Mouse (Mus musculus) brain, embryonic 18.5 days (tissue): Measurements from ENCODE around the gene Zfp385a.

Source experiments
- DNase-seq: peaks from one replicate; pipeline ENCODE4 v3.0.0-alpha.2; 2012; ENCODE audit warnings: low read depth, low spot score

Gene Zfp385a

GRCm38 (mm10) chr15:103363809-103364208 is 23.9 kb upstream of the Zfp385a start:
- DNase-seq, result no peak

DNA sequence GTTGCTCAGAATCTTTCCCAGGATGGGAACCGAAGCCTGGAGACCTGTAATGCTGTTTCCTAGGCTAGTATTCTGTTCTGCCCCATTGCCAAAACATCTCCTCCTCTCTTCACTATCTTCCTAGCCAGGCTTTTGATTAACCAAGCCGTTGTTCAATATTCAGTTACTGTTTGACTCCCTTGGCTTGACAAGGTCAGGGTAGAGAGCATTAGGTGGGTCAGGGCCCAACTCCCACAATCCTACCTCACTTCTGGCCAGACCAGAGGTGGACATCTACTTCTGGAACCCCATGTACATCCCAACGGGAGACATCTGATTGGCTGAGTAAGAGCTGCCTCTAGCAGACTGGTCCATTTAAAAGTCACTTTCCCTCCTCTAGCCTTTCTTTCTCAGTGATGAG is 23.1 kb upstream of the Zfp385a start:
- DNase-seq, result no peak

DNA sequence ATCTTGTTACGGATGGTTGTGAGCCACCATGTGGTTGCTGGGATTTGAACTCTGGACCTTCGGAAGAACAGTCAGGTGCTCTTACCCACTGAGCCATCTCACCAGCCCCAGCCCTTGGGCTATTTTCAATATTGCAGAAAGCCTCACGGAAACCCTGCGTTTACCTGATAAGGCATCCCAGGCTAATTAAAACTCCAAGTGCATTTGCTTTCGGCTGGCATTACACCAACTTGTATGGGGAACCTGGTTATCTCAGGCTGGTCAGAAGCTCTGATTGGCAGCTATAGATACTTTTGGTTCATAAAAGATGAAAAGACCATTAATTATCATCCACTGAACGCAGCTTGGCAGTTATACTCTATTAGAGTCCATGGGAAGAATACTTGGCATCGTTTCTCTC is 22.4 kb upstream of the Zfp385a start:
- DNase-seq, result no peak

GRCm38 (mm10) chr15:103361269-103361668 is 21.4 kb upstream of the Zfp385a start:
- DNase-seq, result no peak

GRCm38 (mm10) chr15:103359869-103360602 is 20.1 kb upstream of the Zfp385a start:
- no peak for DNase-seq

GRCm38 (mm10) chr15:103359122-103359510 is 19.2 kb upstream of the Zfp385a start:
- no peak for DNase-seq

- no peak for DNase-seq
Measured at GRCm38 (mm10) chr15:103358278-103359121, 18.6 kb upstream of the Zfp385a start.

DNA sequence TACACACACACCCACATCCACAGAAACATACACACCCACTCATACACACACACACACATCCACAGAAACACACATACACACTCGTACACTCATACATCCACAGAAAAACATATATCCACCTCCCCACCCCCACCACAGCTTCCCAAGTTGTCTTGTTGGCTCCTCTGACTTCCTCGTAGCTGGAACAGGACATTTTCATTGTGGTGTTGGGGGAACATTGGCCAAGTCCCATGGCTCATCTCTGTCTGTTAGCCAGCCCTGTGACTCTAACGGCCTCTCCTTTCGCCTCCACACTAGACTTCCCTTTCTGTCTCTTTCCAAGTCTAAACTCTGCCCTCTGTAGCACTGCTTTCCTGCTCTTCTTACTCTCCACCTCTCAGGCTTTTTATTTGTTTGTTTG is 17.9 kb upstream of the Zfp385a start:
- no peak for DNase-seq

- DNase-seq, result no peak
Measured at GRCm38 (mm10) chr15:103356130-103356529, 16.2 kb upstream of the Zfp385a start.

DNA sequence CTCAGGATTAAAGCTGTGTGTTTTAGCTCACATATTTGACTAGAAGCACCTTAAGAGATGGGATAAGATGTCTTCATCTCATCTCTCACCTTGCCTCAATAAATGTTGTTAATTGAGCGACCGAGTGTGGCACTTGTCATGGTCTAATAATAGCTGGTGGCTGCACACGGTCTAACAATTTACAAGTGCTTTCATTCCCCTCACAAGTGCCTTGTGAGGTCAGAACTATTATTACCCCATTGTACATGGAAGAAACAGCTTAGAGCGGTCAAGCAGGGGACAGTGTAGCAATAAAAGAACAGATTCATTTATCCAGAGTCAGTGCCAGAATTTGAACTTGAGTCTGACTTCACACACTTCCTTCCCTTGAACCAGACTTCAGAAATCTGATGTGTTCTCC is 15.5 kb upstream of the Zfp385a start:
- no peak for DNase-seq

DNA sequence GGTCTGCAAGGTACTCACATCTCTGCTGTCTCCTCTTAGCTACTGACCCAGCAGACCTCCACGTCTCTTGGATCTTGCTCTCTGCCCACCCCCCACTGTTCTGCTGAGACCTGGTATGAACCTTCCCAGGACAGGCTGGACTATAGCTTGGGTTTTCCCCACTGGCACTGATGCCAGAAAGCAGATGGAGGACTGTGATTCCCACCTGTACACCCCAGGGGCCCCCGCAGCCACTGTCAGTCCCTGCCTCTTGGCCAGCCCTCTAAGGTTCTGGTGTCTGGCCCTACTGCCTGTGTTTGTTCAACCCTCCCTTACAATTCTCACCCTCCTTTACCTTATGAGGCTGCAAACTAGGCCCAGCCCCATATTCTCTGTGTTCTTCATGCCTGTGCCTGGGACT is 14.8 kb upstream of the Zfp385a start:
- DNase-seq, result no peak

GRCm38 (mm10) chr15:103353511-103354256 is 13.8 kb upstream of the Zfp385a start:
- DNase-seq, result no peak

DNA sequence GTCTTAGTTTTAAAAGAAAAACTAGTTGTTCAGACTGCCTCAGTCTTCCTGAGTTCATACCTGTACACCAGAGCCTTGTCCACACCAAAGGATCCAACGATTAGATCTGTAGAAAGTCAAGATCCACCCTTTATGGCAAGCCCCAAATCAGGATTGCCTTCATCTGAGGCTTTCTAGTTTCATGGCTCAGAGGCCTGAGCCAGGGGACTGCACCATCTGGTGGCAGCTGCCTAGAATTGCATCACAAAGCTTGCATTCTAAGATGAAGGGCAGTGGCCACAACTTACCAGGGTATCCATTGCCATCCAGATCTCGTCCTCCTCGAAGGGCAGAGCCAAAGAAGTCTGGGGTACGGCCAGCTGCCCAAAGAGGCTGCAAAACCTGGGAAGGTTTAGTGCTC is 13.0 kb upstream of the Zfp385a start:
- DNase-seq, result no peak

DNA sequence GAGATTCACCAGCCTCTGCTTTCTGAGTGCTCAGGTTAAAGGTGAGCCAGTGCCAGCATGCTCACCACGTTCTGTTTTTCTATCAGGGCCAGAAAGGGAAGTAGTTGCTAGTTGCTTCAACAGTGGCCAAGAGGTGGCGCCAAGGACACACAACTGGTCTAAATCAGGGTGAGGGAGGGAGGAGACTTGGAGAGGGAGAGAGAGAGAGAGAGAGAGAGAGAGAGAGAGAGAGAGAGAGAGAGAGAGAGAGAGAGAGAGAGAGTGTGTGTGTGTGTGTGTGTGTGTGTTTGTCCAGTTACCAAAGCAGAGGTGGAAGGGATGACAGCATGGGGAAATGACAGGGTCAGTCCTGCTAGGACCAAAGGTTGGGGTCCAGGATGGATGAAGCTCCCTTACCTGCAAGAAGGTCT is 7.4 kb upstream of the Zfp385a start:
- DNase-seq, result no peak

- no peak for DNase-seq
Measured at GRCm38 (mm10) chr15:103345789-103346188, 5.9 kb upstream of the Zfp385a start.

DNA sequence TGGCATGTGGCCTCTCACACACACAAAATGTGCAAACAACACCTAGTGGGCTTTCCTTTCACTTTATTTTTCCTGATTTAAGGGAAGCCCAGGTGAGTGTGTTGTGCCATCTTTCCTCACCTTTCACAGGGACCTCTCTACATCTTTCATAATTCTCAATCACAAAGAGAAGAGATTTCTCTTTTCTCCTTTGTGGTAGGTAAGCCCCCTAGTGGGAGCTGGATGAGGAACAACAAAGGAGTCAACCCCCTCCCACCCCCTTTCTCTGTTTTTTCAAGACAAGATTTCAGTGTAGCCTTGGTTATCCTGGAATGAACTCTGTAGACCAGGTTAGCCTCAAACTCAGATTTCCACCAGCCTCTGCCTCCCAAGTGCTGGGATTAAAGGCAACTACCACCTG is 3.7 kb upstream of the Zfp385a start:
- no peak for DNase-seq

DNA sequence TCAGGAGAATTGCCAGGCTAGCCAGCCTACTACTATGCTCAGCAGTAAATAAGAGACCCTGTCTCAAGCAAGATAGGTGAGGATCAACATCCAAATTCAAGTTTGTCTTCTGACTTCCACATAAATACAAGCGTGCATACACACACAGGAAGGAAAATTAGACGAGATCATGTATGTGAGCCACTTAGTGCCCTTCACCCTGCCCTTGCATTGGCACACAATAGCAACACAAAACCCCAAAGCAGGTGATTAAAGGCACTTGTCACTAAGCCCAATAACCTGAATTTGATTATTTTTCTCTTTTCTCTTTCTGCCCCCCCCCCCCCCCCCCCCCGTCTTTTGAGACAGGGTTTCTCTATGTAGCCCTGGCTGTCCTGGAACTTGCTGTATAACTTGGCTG is 3.1 kb upstream of the Zfp385a start:
- no peak for DNase-seq

GRCm38 (mm10) chr15:103342415-103342814 is 2.5 kb upstream of the Zfp385a start:
- no peak for DNase-seq

DNA sequence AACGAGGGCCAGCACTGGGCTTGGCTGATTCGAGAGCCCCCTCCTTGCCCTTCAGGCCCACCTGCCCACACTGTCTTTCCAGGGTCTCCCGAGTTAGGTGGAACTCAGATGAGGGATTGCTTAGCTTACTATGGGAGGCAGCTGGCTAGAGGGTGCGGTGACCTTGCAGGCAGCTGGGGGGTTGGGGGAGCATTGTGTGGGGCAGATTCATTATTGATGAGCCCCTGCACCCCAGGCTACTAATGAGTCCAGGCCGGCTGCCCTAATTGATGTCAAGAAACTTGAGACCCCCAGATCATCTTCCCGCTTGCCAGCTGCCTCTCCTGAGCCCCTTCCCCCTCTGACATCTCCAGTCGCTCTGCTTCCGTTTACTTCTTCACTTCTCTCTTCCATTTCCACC is 1.7 kb upstream of the Zfp385a start:
- no peak for DNase-seq

DNA sequence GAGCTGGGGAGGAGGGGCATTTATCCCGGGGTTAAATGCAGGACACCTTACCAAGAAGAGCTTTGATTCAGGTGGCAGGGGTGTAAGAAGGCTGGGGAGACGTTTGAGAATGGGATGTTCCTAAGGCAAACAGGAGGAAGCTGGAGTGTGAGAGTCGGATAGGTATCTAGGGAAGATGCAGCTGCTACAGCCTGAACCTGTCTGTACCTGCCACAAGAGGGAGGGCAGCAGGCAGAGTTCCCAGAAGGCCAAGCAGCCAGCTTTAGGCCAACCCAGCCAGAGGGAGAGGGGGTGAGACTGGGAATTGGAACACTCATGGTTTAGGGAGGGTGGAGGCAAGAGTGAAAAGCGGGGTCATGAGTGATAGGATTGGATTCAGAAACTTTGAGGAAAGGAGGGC is 893 bp upstream of the Zfp385a start:
- DNase-seq, result no peak

GRCm38 (mm10) chr15:103339166-103339960 is 530 bp downstream of the Zfp385a start:
- no peak for DNase-seq

DNA sequence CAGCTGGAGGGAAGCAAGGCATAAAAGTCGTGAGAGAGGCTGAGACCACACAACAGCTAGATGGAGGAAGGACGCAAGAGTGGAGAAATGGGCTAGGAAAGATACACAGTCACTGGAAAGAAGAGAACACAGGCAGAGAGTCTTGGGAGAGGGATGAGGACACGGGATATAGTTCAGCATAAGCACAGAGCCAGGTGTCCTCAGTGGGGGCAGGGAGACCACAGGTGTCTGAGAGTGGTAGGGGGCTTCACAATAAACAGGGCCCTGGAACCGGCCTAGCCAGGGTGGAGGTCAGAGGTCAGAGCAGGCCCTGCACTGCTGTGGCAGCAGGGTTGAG is 1.1 kb downstream of the Zfp385a start:
- DNase-seq, result no peak
